Comparison of ENCODE assay signal across 8 mouse cellular contexts in the genomic region with DNA sequence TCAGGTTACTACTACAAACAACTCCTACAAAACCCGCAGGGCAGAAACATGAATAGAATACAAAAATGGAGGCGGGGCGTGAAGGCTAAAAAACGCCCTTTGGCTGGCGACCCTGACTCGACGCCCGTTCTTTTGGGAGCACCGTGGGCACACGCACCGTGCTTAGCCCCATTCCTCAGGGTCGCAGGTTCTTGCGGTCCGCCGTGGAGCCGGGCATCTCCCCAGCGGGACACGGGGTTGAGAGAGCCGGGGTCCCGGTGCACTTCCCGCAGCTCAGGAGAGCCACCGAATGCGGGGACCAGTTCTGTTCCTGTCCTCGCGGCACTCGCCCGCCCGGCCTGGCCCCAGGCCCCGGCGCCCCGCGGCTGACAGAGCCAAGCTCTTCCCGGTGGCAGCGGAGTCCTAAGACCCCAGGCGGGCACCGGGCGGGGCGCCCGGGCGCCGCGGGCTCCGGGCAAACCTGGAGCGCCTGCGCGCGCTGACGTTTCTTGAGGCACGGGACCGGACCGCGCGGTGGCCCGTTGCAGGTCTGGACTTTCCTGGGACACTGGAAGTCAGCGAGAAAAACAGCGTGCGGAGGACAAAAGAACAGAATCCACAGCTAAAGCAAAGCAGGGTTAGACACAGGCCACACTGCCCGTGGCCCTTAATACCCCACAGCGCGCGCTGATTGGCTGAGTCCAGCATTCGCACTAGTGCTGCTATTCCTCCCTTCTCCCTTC. TPM values are rescaled to one million over a fixed set of nuclear protein-coding genes. Genes with fewer than 3 reads are reported as not detected.
DNase-seq lines count a peak whose midpoint lies in the region; ATAC-seq and TF ChIP-seq lines count a peak whose summit lies in the region.

No protein-coding gene starts in this region.

- H3K27ac ChIP-seq in forebrain, embryonic 11.5 days (ENCODE audit: low read depth, low read length) = no peak overlapping the region
- peak overlapping the region; percentile 48 for H3K27ac ChIP-seq in heart, embryonic 16.5 days (ENCODE audit: low read length)
- H3K27ac ChIP-seq in kidney, postnatal 0 days = peak overlapping the region; percentile 20; the same call in 1 of the 2 replicates
- peak overlapping the region; percentile 8; the same call in 1 of the 2 replicates for H3K27ac ChIP-seq in lung, embryonic 14.5 days (ENCODE audit: low read depth)
- H3K27ac ChIP-seq in olfactory bulb, adult 2 months (ENCODE audit: insufficient read depth, low read depth, low read length) = no peak overlapping the region

- no peak for TF ChIP-seq CTCF in brain, embryonic 14.5 days (IDR thresholded peaks at IDR 0.05; ENCODE audit: borderline replicate concordance, extremely low read depth, insufficient read depth, insufficient read length)
- no peak for TF ChIP-seq CTCF in kidney, postnatal 0 days (IDR thresholded peaks at IDR 0.05; ENCODE audit: low read depth)
- TF ChIP-seq CTCF in lung, embryonic 14.5 days (IDR thresholded peaks at IDR 0.05; ENCODE audit: low read depth) = no peak
- TF ChIP-seq CTCF in olfactory bulb, adult 2 months (IDR thresholded peaks at IDR 0.05; ENCODE audit: insufficient read depth, low read depth, low read length) = no peak

- peak overlapping the region; percentile 84 for H3K9ac ChIP-seq in forebrain, embryonic 11.5 days (ENCODE audit: low read length)
- peak overlapping the region; percentile 81 for H3K9ac ChIP-seq in heart, embryonic 16.5 days (ENCODE audit: low read length)
- H3K9ac ChIP-seq in kidney, postnatal 0 days (ENCODE audit: low read depth, low read length) = peak overlapping the region; percentile 66
- peak overlapping the region; percentile 86 for H3K9ac ChIP-seq in lung, embryonic 14.5 days

- peak overlapping the region; percentile 76 for H3K4me3 ChIP-seq in forebrain, embryonic 11.5 days (ENCODE audit: low read depth, low read length)
- peak overlapping the region; percentile 87 for H3K4me3 ChIP-seq in heart, embryonic 16.5 days (ENCODE audit: low read length)
- peak overlapping the region; percentile 68 for H3K4me3 ChIP-seq in kidney, postnatal 0 days (replicated peaks; ENCODE audit: low read depth, low read length)
- peak overlapping the region; percentile 76 for H3K4me3 ChIP-seq in lung, embryonic 14.5 days (ENCODE audit: low read depth, low read length)
- H3K4me3 ChIP-seq in olfactory bulb, adult 2 months (ENCODE audit: insufficient read depth, low read depth, low read length) = peak overlapping the region; percentile 95

- H3K4me2 ChIP-seq in forebrain, embryonic 11.5 days (ENCODE audit: low read depth, low read length, severe bottlenecking) = peak overlapping the region; percentile 88
- H3K4me2 ChIP-seq in heart, embryonic 16.5 days (ENCODE audit: low read depth, low read length) = peak overlapping the region; percentile 70
- peak overlapping the region; percentile 92 for H3K4me2 ChIP-seq in kidney, postnatal 0 days (ENCODE audit: low read length)
- peak overlapping the region; percentile 74 for H3K4me2 ChIP-seq in lung, embryonic 14.5 days

- peak; percentile 77 for ATAC-seq in forebrain, embryonic 11.5 days (replicated peaks; ENCODE audit: low FRiP score)
- peak; percentile 63 for ATAC-seq in heart, embryonic 16.5 days (replicated peaks; ENCODE audit: extremely low read depth, insufficient read depth, low FRiP score)
- ATAC-seq in kidney, postnatal 0 days (replicated peaks; ENCODE audit: low FRiP score, low read depth) = peak; percentile 2; the same call in 1 of the 2 replicates
- ATAC-seq in lung, embryonic 14.5 days (ENCODE audit: insufficient read depth) = peak; percentile 55

- DNase-seq in layer of hippocampus, adult 11-12 months (ENCODE audit: low spot score) = peak; percentile 31
- no peak for DNase-seq in layer of hippocampus, adult 8-10 months (ENCODE audit: low spot score in 2 of 2)
- peak; percentile 68 for DNase-seq in brain, embryonic 14.5 days (ENCODE audit: low read depth)
- DNase-seq in forebrain, embryonic 11.5 days (ENCODE audit: low spot score) = peak; percentile 77
- DNase-seq in kidney, postnatal 0 days (ENCODE audit: low spot score) = peak; percentile 31
- peak; percentile 66 for DNase-seq in lung, embryonic 14.5 days

- no peaks in the 10 kb centered on the region for H3K27me3 ChIP-seq in forebrain, embryonic 11.5 days (ENCODE audit: control insufficient read depth, insufficient read depth, low read length)
- H3K27me3 ChIP-seq in heart, embryonic 16.5 days (ENCODE audit: control insufficient read depth, insufficient read depth, low read length) = no peaks in the 10 kb centered on the region
- H3K27me3 ChIP-seq in kidney, postnatal 0 days (ENCODE audit: insufficient read depth, low read length) = no peaks in the 10 kb centered on the region
- H3K27me3 ChIP-seq in lung, embryonic 14.5 days (ENCODE audit: insufficient read depth, low read length) = no peaks in the 10 kb centered on the region

- TF ChIP-seq POLR2A in brain, embryonic 14.5 days (IDR thresholded peaks at IDR 0.05; ENCODE audit: borderline replicate concordance, extremely low read depth, insufficient read depth, insufficient read length, poor library complexity, severe bottlenecking) = 0 out of 2 replicates have a peak, but pooled peaks have one; percentile 15
- peak; percentile 43; the same call in 1 of the 2 replicates for TF ChIP-seq POLR2A in olfactory bulb, adult 2 months (IDR thresholded peaks at IDR 0.05; ENCODE audit: insufficient read depth, low read depth, low read length)

- H3K9me3 ChIP-seq in forebrain, embryonic 11.5 days (ENCODE audit: control insufficient read depth, low read length) = no peaks in the 10 kb centered on the region
- no peaks in the 10 kb centered on the region for H3K9me3 ChIP-seq in heart, embryonic 16.5 days (replicated peaks; ENCODE audit: control insufficient read depth, low read length)
- no peaks in the 10 kb centered on the region for H3K9me3 ChIP-seq in kidney, postnatal 0 days (replicated peaks; ENCODE audit: low read length)
- no peaks in the 10 kb centered on the region for H3K9me3 ChIP-seq in lung, embryonic 14.5 days (ENCODE audit: low read depth, low read length)

- under 1% methylated on average over 62 of the region's 62 CpGs for WGBS in forebrain, embryonic 11.5 days
- WGBS in heart, embryonic 16.5 days = under 1% methylated on average over 62 of the region's 62 CpGs
- under 1% methylated on average over 62 of the region's 62 CpGs for WGBS in kidney, postnatal 0 days
- WGBS in lung, embryonic 14.5 days = under 1% methylated on average over 62 of the region's 62 CpGs
- under 1% methylated on average over 62 of the region's 62 CpGs for WGBS in olfactory bulb, adult 2 months

- peaks cover 4% of the 10 kb centered on the region; the same call in 1 of the 2 replicates for H3K4me1 ChIP-seq in forebrain, embryonic 11.5 days (replicated peaks; ENCODE audit: control insufficient read depth, insufficient read depth, low read length)
- peaks cover 11% of the 10 kb centered on the region for H3K4me1 ChIP-seq in heart, embryonic 16.5 days (ENCODE audit: control insufficient read depth, insufficient read depth, low read length)
- no peaks in the 10 kb centered on the region; the same call in 1 of the 2 replicates for H3K4me1 ChIP-seq in kidney, postnatal 0 days (replicated peaks; ENCODE audit: insufficient read depth, low read length)
- H3K4me1 ChIP-seq in lung, embryonic 14.5 days (ENCODE audit: insufficient read depth) = peaks cover 3% of the 10 kb centered on the region; the same call in 1 of the 2 replicates
- H3K4me1 ChIP-seq in olfactory bulb, adult 2 months (ENCODE audit: control insufficient read depth, insufficient read depth, low read length) = peaks cover 5% of the 10 kb centered on the region

- H3K36me3 ChIP-seq in forebrain, embryonic 11.5 days (ENCODE audit: control insufficient read depth, insufficient read depth, low read length) = no peaks in the 10 kb centered on the region
- H3K36me3 ChIP-seq in heart, embryonic 16.5 days (ENCODE audit: control insufficient read depth, insufficient read depth) = no peaks in the 10 kb centered on the region
- H3K36me3 ChIP-seq in kidney, postnatal 0 days (ENCODE audit: insufficient read depth, low read length) = no peaks in the 10 kb centered on the region
- no peaks in the 10 kb centered on the region for H3K36me3 ChIP-seq in lung, embryonic 14.5 days (ENCODE audit: insufficient read depth)

RNA-seq across cellular contexts. Expression of gene Actrt3, which starts 4.5 kb away (rescaled TPM):
- 1 to 10 TPM in 3 of 4 experiments, under 1 TPM in 1; 0.86 to 1.5 (median 1.1) TPM for total RNA-seq in layer of hippocampus, adult 8-10 months (2022)
- 0.11 and 0.13 TPM in 2 replicates for polyA plus RNA-seq in brain, embryonic 14.5 days (2012; rRNA removed)
- 0.17 TPM in 1 of 2 replicates, not detected in the other for polyA plus RNA-seq in forebrain, embryonic 11.5 days (2014; fragmentation: Nextera tagmentation; extraction: Ambion mirVana)
- not detected in 2 replicates for polyA plus RNA-seq in heart, embryonic 16.5 days (2015; fragmentation: Nextera tagmentation; extraction: Ambion mirVana)
- polyA plus RNA-seq in kidney, postnatal 0 days (2015; fragmentation: Nextera tagmentation; extraction: Ambion mirVana) = not detected in 2 replicates
- polyA plus RNA-seq in lung, embryonic 14.5 days (2014; fragmentation: Nextera tagmentation; extraction: Ambion mirVana) = not detected in 2 replicates
- polyA plus RNA-seq in olfactory bulb, adult 2 months (2012; ENCODE audit: insufficient read depth, insufficient read length, low replicate concordance, missing spikeins) = not detected in 2 replicates

RNA-seq across cellular contexts. Expression of gene Mynn, which starts 6.6 kb away (rescaled TPM):
- 10 to 100 TPM; 12.5 to 23.4 (median 19.9) TPM for total RNA-seq in layer of hippocampus, adult 8-10 months (2022)
- 16.0 and 20.6 TPM in 2 replicates for polyA plus RNA-seq in brain, embryonic 14.5 days (2012; rRNA removed)
- polyA plus RNA-seq in forebrain, embryonic 11.5 days (2014; fragmentation: Nextera tagmentation; extraction: Ambion mirVana) = 33.4 and 36.4 TPM in 2 replicates
- 21.5 and 28.4 TPM in 2 replicates for polyA plus RNA-seq in heart, embryonic 16.5 days (2015; fragmentation: Nextera tagmentation; extraction: Ambion mirVana)
- polyA plus RNA-seq in kidney, postnatal 0 days (2015; fragmentation: Nextera tagmentation; extraction: Ambion mirVana) = 28.7 and 30.8 TPM in 2 replicates
- polyA plus RNA-seq in lung, embryonic 14.5 days (2014; fragmentation: Nextera tagmentation; extraction: Ambion mirVana) = 30.7 and 35.9 TPM in 2 replicates
- 87.6 TPM in 1 of 2 replicates, not detected in the other for polyA plus RNA-seq in olfactory bulb, adult 2 months (2012; ENCODE audit: insufficient read depth, insufficient read length, low replicate concordance, missing spikeins)

RNA-seq across cellular contexts. Expression of gene Mecom, which starts 47.5 kb away (rescaled TPM):
- 1 to 10 TPM; 2.2 to 5.5 (median 4.5) TPM for total RNA-seq in layer of hippocampus, adult 8-10 months (2022)
- 3.7 and 7.3 TPM in 2 replicates for polyA plus RNA-seq in brain, embryonic 14.5 days (2012; rRNA removed)
- polyA plus RNA-seq in forebrain, embryonic 11.5 days (2014; fragmentation: Nextera tagmentation; extraction: Ambion mirVana) = 17.6 and 19.5 TPM in 2 replicates
- polyA plus RNA-seq in heart, embryonic 16.5 days (2015; fragmentation: Nextera tagmentation; extraction: Ambion mirVana) = 12.7 and 17.4 TPM in 2 replicates
- polyA plus RNA-seq in kidney, postnatal 0 days (2015; fragmentation: Nextera tagmentation; extraction: Ambion mirVana) = 54.7 and 58.1 TPM in 2 replicates
- polyA plus RNA-seq in lung, embryonic 14.5 days (2014; fragmentation: Nextera tagmentation; extraction: Ambion mirVana) = 74.0 and 77.5 TPM in 2 replicates
- polyA plus RNA-seq in olfactory bulb, adult 2 months (2012; ENCODE audit: insufficient read depth, insufficient read length, low replicate concordance, missing spikeins) = not detected in 2 replicates

RNA-seq across cellular contexts. Expression of gene Lrriq4, which starts 49.0 kb away (rescaled TPM):
- not detected for total RNA-seq in layer of hippocampus, adult 8-10 months (2022)
- 0.05 TPM in 1 of 2 replicates, not detected in the other for polyA plus RNA-seq in brain, embryonic 14.5 days (2012; rRNA removed)
- polyA plus RNA-seq in forebrain, embryonic 11.5 days (2014; fragmentation: Nextera tagmentation; extraction: Ambion mirVana) = not detected in 2 replicates
- not detected in 2 replicates for polyA plus RNA-seq in heart, embryonic 16.5 days (2015; fragmentation: Nextera tagmentation; extraction: Ambion mirVana)
- 0.46 and 0.54 TPM in 2 replicates for polyA plus RNA-seq in kidney, postnatal 0 days (2015; fragmentation: Nextera tagmentation; extraction: Ambion mirVana)
- not detected in 2 replicates for polyA plus RNA-seq in lung, embryonic 14.5 days (2014; fragmentation: Nextera tagmentation; extraction: Ambion mirVana)
- not detected in 2 replicates for polyA plus RNA-seq in olfactory bulb, adult 2 months (2012; ENCODE audit: insufficient read depth, insufficient read length, low replicate concordance, missing spikeins)

RNA-seq across cellular contexts. Expression of gene Lrrc34, which starts 52.4 kb away (rescaled TPM):
- under 1 TPM in 1 of 4 experiments, not detected in 3; 0.38 TPM for total RNA-seq in layer of hippocampus, adult 8-10 months (2022)
- polyA plus RNA-seq in brain, embryonic 14.5 days (2012; rRNA removed) = 0.35 and 0.63 TPM in 2 replicates
- polyA plus RNA-seq in forebrain, embryonic 11.5 days (2014; fragmentation: Nextera tagmentation; extraction: Ambion mirVana) = 1.2 and 2.1 TPM in 2 replicates
- 0.88 and 1.1 TPM in 2 replicates for polyA plus RNA-seq in heart, embryonic 16.5 days (2015; fragmentation: Nextera tagmentation; extraction: Ambion mirVana)
- polyA plus RNA-seq in kidney, postnatal 0 days (2015; fragmentation: Nextera tagmentation; extraction: Ambion mirVana) = 2.8 and 3.6 TPM in 2 replicates
- polyA plus RNA-seq in lung, embryonic 14.5 days (2014; fragmentation: Nextera tagmentation; extraction: Ambion mirVana) = 1.7 and 1.9 TPM in 2 replicates
- not detected in 2 replicates for polyA plus RNA-seq in olfactory bulb, adult 2 months (2012; ENCODE audit: insufficient read depth, insufficient read length, low replicate concordance, missing spikeins)

Comparison
In these comparisons a context has a peak if more than half of its experiments do, and no peak if none do; other contexts are left out.
1. DNase-seq: peak in layer of hippocampus, adult 11-12 months (single experiment), brain, embryonic 14.5 days (single experiment), forebrain, embryonic 11.5 days (single experiment), kidney, postnatal 0 days (single experiment) and lung, embryonic 14.5 days (single experiment); none in layer of hippocampus, adult 8-10 months (0 of 2).
2. ATAC-seq: peak in every context shown above with its lines; median percentile 77 in forebrain, embryonic 11.5 days; 63 in heart, embryonic 16.5 days; 55 in lung, embryonic 14.5 days; 2 in kidney, postnatal 0 days.
3. H3K27ac ChIP-seq: peak in heart, embryonic 16.5 days (single experiment), kidney, postnatal 0 days (single experiment) and lung, embryonic 14.5 days (single experiment); none in forebrain, embryonic 11.5 days (single experiment) and olfactory bulb, adult 2 months (single experiment).
4. Peak in every context shown above with its lines, with median percentiles within 50 percentile points of each other: H3K4me2 ChIP-seq, H3K4me3 ChIP-seq and H3K9ac ChIP-seq.